21 mouse cellular contexts compared by ENCODE assay signal in the genomic region with DNA sequence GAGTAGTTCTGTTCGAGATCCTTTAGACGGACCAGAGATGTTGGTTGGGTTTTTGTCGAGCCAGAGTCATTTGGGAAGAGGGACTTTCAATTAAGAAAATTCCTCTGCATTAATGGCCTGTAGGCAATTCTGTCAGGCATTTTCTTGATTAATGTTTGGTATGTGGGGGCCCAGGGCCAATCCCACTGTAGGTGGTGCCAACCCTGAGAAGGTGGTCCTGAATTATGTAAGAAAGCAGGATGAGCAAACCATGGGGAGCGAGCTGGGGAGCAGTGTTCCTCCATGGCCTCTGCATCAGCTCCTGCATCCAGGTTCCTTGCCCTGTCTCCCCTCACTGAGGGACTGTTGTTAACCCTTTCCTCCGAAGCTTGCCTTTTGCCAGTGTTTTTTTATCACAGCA. TPM values are rescaled to one million over a fixed set of nuclear protein-coding genes. Genes with fewer than 3 reads are reported as not detected.
DNase-seq lines count a peak whose midpoint lies in the region; ATAC-seq lines count a peak whose summit lies in the region.
"Had no signal": no experiment of that assay in that cellular context is flagged by ENCODE, and none has a peak within 500 bp of the region (broad histone marks: within the 10 kb centered on the region; RNA-seq: fewer than 3 reads in every experiment).

No protein-coding gene starts in this region.

- H3K4me3 ChIP-seq in forebrain, embryonic 14.5 days (ENCODE audit: low read depth, low read length): no peak overlapping the region
- no peak overlapping the region for H3K4me3 ChIP-seq in forebrain, embryonic 10.5 days
- no peak overlapping the region for H3K4me3 ChIP-seq in kidney, embryonic 16.5 days (ENCODE audit: low read length)
- H3K4me3 ChIP-seq: forebrain, embryonic 12.5 days; gastrocnemius, adult 2 months; heart, embryonic 15.5 days had no signal

- H3K36me3 ChIP-seq in forebrain, embryonic 14.5 days (ENCODE audit: control insufficient read depth, insufficient read depth, low read length): no peaks in the 10 kb centered on the region
- peaks cover 49% of the 10 kb centered on the region for H3K36me3 ChIP-seq in forebrain, embryonic 10.5 days (replicated peaks)
- no peaks in the 10 kb centered on the region for H3K36me3 ChIP-seq in kidney, embryonic 16.5 days (ENCODE audit: insufficient read depth, low read length)
- H3K36me3 ChIP-seq: forebrain, embryonic 12.5 days; heart, embryonic 15.5 days had no signal

- peak; percentile 5 for DNase-seq in forebrain, embryonic 14.5 days (ENCODE audit: low spot score)
- no peak for DNase-seq in forebrain, embryonic 10.5 days (ENCODE audit: extremely low spot score, low spot score)
- no peak for DNase-seq in kidney, adult 11 months
- DNase-seq in Muller cell, postnatal 12 days (ENCODE audit: inconsistent ontology term): peak; percentile 98
- no peak for DNase-seq in frontal cortex, adult 2 months (ENCODE audit: extremely low spot score in 1 of 2, low spot score in 1 of 2)
- DNase-seq: adrenal gland, postnatal 14 days; cerebellum, adult 18-20 months; cerebellum, adult 9-10 months; gastrocnemius, adult 2 months; gastrocnemius, postnatal 14 days; heart, adult 11 months; heart, postnatal 10 days had no signal

- no peaks in the 10 kb centered on the region for H3K9me3 ChIP-seq in forebrain, embryonic 14.5 days (replicated peaks; ENCODE audit: control insufficient read depth, low read length)
- peaks cover 3% of the 10 kb centered on the region; the same call in 1 of the 2 replicates for H3K9me3 ChIP-seq in forebrain, embryonic 10.5 days
- H3K9me3 ChIP-seq in kidney, embryonic 16.5 days (ENCODE audit: low read length): 0 out of 2 replicates have a peak, but pooled peaks cover 4% of the 10 kb centered on the region
- H3K9me3 ChIP-seq: forebrain, embryonic 12.5 days; heart, embryonic 15.5 days had no signal

- WGBS in forebrain, embryonic 14.5 days: 63% methylated on average over 5 of the region's 5 CpGs
- 86% methylated on average over 5 of the region's 5 CpGs for WGBS in forebrain, embryonic 10.5 days
- WGBS in kidney, embryonic 16.5 days: 48% methylated on average over 5 of the region's 5 CpGs

- no peaks in the 10 kb centered on the region for H3K27me3 ChIP-seq in forebrain, embryonic 14.5 days (replicated peaks; ENCODE audit: control insufficient read depth, insufficient read depth, low read length)
- H3K27me3 ChIP-seq in forebrain, embryonic 10.5 days (ENCODE audit: poor library complexity, severe bottlenecking): no peaks in the 10 kb centered on the region
- H3K27me3 ChIP-seq in kidney, embryonic 16.5 days (ENCODE audit: insufficient read depth, low read length): no peaks in the 10 kb centered on the region
- H3K27me3 ChIP-seq: forebrain, embryonic 12.5 days; heart, embryonic 15.5 days; Patski had no signal

- peaks cover 11% of the 10 kb centered on the region; the same call in 1 of the 2 replicates for H3K4me1 ChIP-seq in forebrain, embryonic 14.5 days (ENCODE audit: control insufficient read depth, insufficient read depth, low read length)
- peaks cover 13% of the 10 kb centered on the region for H3K4me1 ChIP-seq in forebrain, embryonic 10.5 days
- H3K4me1 ChIP-seq in kidney, embryonic 16.5 days (ENCODE audit: insufficient read depth, low read length): peaks cover 14% of the 10 kb centered on the region

- ATAC-seq in forebrain, embryonic 14.5 days: no peak
- ATAC-seq in kidney, embryonic 16.5 days (ENCODE audit: low FRiP score, low TSS enrichment): peak; percentile 50; the same call in 1 of the 2 replicates
- ATAC-seq: inflammation-experienced regulatory T-cells, adult 6 months; intestine, embryonic 16.5 days had no signal

- no peak overlapping the region for H3K4me2 ChIP-seq in forebrain, embryonic 14.5 days (ENCODE audit: low read length)
- no peak overlapping the region for H3K4me2 ChIP-seq in kidney, embryonic 16.5 days (replicated peaks; ENCODE audit: low read depth, low read length)
- H3K4me2 ChIP-seq: forebrain, embryonic 12.5 days; heart, embryonic 11.5 days; heart, embryonic 15.5 days; hindbrain, embryonic 14.5 days had no signal

- no peak overlapping the region for H3K27ac ChIP-seq in forebrain, embryonic 14.5 days (ENCODE audit: low read depth, low read length)
- no peak overlapping the region for H3K27ac ChIP-seq in forebrain, embryonic 10.5 days
- H3K27ac ChIP-seq in kidney, embryonic 16.5 days (ENCODE audit: low read length): no peak overlapping the region
- H3K27ac ChIP-seq: forebrain, embryonic 12.5 days; gastrocnemius, adult 2 months; heart, embryonic 15.5 days; hindbrain, embryonic 14.5 days; hindbrain, postnatal 0 days had no signal

- H3K9ac ChIP-seq in forebrain, embryonic 14.5 days (ENCODE audit: low read length): no peak overlapping the region
- H3K9ac ChIP-seq in kidney, embryonic 16.5 days (replicated peaks; ENCODE audit: low read length): no peak overlapping the region
- H3K9ac ChIP-seq: forebrain, embryonic 12.5 days; heart, embryonic 15.5 days; hindbrain, embryonic 14.5 days had no signal

RNA-seq across cellular contexts. Expression of a gene that starts 30.7 kb away (rescaled TPM):
- 3.0 and 3.4 TPM in 2 replicates for polyA plus RNA-seq in forebrain, embryonic 14.5 days (2014; fragmentation: Nextera tagmentation; extraction: Ambion mirVana)
- polyA plus RNA-seq in forebrain, embryonic 10.5 days (2016; fragmentation: Nextera tagmentation; extraction: Ambion mirVana): 19.3 and 23.9 TPM in 2 replicates
- polyA plus RNA-seq in kidney, embryonic 16.5 days (2015; fragmentation: Nextera tagmentation; extraction: Ambion mirVana): 9.6 and 10.1 TPM in 2 replicates
- polyA plus RNA-seq in frontal cortex, adult 2 months (2012; rRNA removed): 2.1 and 2.8 TPM in 2 replicates

RNA-seq across cellular contexts. Expression of a gene that starts 34.0 kb away (rescaled TPM):
- polyA plus RNA-seq in forebrain, embryonic 14.5 days (2014; fragmentation: Nextera tagmentation; extraction: Ambion mirVana): 6.8 and 7.6 TPM in 2 replicates
- 3.5 and 3.6 TPM in 2 replicates for polyA plus RNA-seq in forebrain, embryonic 10.5 days (2016; fragmentation: Nextera tagmentation; extraction: Ambion mirVana)
- 5.0 and 5.1 TPM in 2 replicates for polyA plus RNA-seq in kidney, embryonic 16.5 days (2015; fragmentation: Nextera tagmentation; extraction: Ambion mirVana)
- polyA plus RNA-seq in frontal cortex, adult 2 months (2012; rRNA removed): 30.9 and 33.7 TPM in 2 replicates

Comparison
In these comparisons a context has a peak if more than half of its experiments do, and no peak if none do; other contexts are left out.
1. DNase-seq: peak in forebrain, embryonic 14.5 days (single experiment) and Muller cell, postnatal 12 days (single experiment); none in forebrain, embryonic 10.5 days (single experiment), kidney, adult 11 months (single experiment) and frontal cortex, adult 2 months (0 of 2).